Mouse (Mus musculus): ENCODE results near the gene Rbfox3.

Rbfox3 gene

GRCm38 (mm10) chr11:118907471-118908401, 3.7 kb downstream of the Rbfox3 start:
- in situ Hi-C loops (cut with MboI; ENCODE audit: low pct_unique_long_range_greater_than_20kb in 1 of 2, low sequenced_read_pairs in 2 of 2, unreplicated experiment in 1 of 2): no loop called here

DNA sequence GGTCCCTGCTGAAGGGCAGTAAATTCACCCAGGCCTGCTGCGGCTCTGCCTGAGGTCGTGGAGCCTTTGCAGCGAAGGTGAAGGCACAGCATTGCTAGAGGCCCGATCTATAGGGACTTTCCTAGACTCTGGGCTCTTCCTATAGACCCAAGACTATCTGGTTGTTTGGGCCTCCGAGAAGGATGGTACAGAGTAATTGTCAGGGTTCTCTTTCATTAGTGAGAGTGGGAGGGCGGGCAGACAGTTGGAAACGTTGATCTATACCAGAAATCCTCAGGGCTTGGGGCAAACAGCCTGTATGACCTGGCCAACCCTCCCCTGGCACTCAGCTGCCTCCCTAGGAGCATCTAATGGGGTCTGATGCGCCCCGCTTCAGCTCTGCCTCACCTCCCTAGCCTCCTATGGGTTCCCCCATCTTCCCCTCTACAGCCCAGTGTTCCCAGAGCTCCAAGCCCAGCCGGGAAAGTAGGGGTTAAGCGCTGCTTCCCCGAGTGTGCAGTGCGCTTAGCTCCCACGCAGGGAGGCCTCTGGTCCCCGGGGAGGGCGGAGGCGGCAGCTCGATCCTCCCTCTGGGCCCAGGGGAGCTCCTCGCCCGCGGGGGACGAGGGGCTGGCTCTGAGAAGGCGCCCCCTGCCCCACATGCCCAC, 4.5 kb downstream of the Rbfox3 start:
- in situ Hi-C loops (cut with MboI; ENCODE audit: low pct_unique_long_range_greater_than_20kb in 1 of 2, low sequenced_read_pairs in 2 of 2, unreplicated experiment in 1 of 2): no loop called here

DNA sequence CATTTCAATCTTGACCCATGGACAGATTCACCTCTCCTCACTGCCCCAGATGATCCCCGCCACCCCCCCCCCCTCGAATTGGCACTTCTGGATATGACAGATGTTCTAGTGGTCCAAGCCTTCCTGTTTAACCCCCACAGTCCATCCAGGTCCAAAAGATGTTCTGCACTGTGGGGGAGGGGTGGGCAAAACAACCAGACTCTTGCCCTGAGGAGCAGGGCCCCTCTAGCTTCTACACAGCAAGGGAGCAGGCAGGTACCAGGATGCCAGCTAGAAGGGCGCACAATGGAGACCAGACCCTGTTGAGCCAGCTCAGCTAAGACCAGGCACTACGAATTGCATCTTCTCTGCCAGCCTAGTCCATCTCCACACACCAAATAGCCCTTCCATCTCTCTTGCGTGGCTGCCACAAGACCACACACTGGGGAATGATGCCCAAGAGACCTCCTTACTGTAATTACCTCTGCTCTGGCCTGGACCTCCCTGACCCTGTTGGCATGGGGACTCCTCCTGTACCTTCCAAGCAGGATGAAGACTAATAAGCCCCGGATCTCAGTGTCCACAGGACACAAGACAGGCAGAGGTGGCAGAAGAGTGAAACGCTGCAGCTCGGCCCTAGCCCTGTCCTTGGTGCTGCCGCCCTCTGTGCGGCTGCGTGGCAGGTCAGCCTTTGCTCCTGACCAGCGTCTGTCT, 5.1 kb downstream of the Rbfox3 start:
- in situ Hi-C loops (cut with MboI; ENCODE audit: low pct_unique_long_range_greater_than_20kb in 1 of 2, low sequenced_read_pairs in 2 of 2, unreplicated experiment in 1 of 2): no loop called here

GRCm38 (mm10) chr11:118905656-118906055, 5.7 kb downstream of the Rbfox3 start:
- in situ Hi-C loops (cut with MboI; ENCODE audit: low pct_unique_long_range_greater_than_20kb in 1 of 2, low sequenced_read_pairs in 2 of 2, unreplicated experiment in 1 of 2): no loop called here

DNA sequence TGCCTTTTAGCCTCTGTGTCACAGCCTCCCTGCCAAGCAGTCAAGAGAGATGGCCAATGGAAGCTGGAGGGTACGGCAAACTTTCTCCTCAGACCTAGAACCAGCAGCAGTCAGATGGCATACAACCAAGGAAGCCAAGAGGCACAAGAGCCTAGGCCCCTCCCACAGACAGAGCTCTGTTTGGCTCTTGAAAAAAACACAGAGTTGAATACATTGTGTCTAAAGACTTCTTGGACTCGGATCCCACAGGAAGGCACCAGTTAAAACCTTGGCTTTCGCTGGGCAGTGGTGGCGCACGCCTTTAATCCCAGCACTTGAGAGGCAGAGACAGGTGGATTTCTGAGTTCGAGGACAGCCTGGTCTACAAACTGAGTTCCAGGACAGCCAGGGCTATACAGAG, 7.1 kb downstream of the Rbfox3 start:
- in situ Hi-C loops (cut with MboI; ENCODE audit: low pct_unique_long_range_greater_than_20kb in 1 of 2, low sequenced_read_pairs in 2 of 2, unreplicated experiment in 1 of 2): no loop called here

DNA sequence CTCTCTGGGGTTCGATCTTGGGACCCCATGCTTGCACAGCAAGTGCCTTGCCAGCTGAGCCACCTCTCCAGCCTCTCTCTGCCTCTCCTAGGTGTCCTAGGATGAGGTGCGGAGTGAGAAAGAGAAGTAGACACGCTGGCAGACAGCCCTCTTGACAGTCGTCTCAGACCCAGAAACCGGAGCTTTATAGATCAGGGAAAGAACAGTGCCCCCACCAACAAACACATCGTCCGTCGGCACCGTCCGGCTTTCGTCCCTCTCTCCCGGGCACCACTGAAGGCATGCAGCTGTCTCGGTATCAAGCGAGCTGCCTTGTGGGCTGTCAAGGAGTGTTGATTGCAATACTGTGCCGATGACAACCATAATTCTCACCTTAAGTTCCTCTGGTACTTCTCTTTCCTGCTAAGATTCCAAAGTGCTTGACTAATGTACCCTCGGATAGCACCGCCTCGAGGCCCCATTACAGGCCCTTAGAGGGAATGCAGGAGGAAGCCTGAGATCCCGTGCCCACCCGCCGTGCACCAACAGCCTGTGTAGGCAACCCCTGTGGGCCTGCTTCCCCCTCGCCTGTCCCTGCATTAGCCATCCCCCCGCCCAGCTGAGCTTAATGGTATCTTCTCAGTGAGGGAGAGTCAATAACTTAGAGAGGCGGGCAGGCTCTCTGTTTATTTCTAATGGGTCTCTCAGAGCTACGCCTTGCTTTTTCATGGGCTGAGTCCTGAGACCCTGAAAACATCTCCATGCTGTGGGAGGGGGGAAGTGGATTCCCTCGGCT, 11.4 kb downstream of the Rbfox3 start:
- in situ Hi-C loops (cut with MboI; ENCODE audit: low pct_unique_long_range_greater_than_20kb in 1 of 2, low sequenced_read_pairs in 2 of 2, unreplicated experiment in 1 of 2): no loop called here

DNA sequence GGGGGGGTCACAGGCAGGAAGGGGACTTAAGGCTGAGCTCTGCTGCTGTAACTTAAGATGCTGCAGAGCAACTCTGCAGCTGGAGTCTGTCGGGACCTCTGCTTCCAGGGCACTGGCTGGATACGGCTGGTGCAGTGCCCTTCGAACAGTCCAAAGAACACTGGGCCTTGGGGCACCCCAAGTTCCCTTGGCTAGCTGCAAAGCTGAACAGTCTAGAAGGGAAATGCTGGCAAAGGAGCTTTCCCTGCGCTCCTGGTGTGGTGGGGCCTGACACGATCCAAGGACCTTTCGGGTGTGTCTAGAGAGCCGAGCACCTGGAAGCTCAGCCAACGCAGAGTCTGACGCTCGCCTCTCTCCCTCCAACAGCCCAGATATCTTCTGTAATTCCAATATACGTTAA, 12.8 kb downstream of the Rbfox3 start:
- in situ Hi-C loops (cut with MboI; ENCODE audit: low pct_unique_long_range_greater_than_20kb in 1 of 2, low sequenced_read_pairs in 2 of 2, unreplicated experiment in 1 of 2): no loop called here

DNA sequence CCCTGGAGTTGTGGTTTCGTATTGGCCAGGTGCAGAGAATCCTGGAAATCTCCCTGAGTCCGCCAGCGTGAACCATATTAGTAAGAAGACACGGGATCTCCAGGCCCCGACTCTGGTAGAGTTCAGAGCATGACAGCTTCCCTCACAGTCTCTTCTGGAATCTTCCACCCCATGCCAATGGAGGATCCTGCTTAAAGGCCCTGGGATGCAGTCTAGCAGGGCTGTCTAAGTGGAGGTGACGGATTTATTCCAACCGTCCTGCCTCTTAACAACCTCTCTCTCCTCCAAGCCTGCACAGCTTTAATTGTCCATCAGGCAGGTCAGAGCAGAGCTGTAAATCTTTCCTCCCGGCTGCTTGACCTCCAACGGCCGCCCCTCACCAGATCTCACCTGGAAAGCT, 13.2 kb downstream of the Rbfox3 start:
- in situ Hi-C loops (cut with MboI; ENCODE audit: low pct_unique_long_range_greater_than_20kb in 1 of 2, low sequenced_read_pairs in 2 of 2, unreplicated experiment in 1 of 2): no loop called here

DNA sequence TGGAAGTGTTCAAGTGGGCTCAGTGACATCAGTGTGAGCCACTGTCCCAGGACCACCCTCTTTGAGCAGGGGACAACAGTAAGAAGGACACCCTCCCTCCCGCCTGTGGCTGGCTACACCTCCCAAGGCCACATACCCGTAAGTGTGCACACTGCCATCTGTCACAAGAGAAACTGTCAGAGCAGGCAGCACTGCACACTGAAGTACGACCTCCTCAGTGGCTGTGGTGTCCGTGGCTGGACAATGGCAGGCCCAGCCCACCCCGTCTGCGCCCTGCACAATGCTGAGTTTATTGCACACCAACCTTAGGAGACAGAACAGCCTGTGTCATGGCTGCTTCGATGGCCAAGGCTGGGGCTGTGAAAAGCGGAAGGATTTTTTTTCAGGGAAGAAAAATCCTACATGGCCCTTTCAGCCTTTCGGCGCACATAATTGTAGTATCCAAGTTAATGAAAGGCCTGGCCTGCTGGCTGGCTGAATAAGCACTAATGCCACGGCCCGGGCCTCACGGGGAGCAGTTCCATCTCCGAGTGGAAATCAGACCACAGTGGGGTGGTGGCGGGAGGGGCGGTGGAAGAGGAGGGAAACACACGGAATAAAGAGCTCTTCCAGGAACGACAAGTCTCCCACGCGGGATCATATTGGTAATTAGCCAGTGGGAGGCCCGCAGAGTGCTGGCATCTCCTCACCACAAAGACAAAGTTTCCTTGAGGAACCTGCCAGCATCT, 14.1 kb downstream of the Rbfox3 start:
- in situ Hi-C loops (cut with MboI; ENCODE audit: low pct_unique_long_range_greater_than_20kb in 1 of 2, low sequenced_read_pairs in 2 of 2, unreplicated experiment in 1 of 2): no loop called here

- in situ Hi-C loops (cut with MboI; ENCODE audit: low pct_unique_long_range_greater_than_20kb in 1 of 2, low sequenced_read_pairs in 2 of 2, unreplicated experiment in 1 of 2): no loop called here
These were observed 15.2 kb downstream of the Rbfox3 start for GRCm38 (mm10) chr11:118896032-118896675.

- in situ Hi-C loops (cut with MboI; ENCODE audit: low pct_unique_long_range_greater_than_20kb in 1 of 2, low sequenced_read_pairs in 2 of 2, unreplicated experiment in 1 of 2): no loop called here
These were observed 16.6 kb downstream of the Rbfox3 start for GRCm38 (mm10) chr11:118894835-118895234.

GRCm38 (mm10) chr11:118894196-118894595, 17.2 kb downstream of the Rbfox3 start:
- in situ Hi-C loops (cut with MboI; ENCODE audit: low pct_unique_long_range_greater_than_20kb in 1 of 2, low sequenced_read_pairs in 2 of 2, unreplicated experiment in 1 of 2): no loop called here

GRCm38 (mm10) chr11:118892876-118893275, 18.5 kb downstream of the Rbfox3 start:
- in situ Hi-C loops (cut with MboI; ENCODE audit: low pct_unique_long_range_greater_than_20kb in 1 of 2, low sequenced_read_pairs in 2 of 2, unreplicated experiment in 1 of 2): no loop called here

DNA sequence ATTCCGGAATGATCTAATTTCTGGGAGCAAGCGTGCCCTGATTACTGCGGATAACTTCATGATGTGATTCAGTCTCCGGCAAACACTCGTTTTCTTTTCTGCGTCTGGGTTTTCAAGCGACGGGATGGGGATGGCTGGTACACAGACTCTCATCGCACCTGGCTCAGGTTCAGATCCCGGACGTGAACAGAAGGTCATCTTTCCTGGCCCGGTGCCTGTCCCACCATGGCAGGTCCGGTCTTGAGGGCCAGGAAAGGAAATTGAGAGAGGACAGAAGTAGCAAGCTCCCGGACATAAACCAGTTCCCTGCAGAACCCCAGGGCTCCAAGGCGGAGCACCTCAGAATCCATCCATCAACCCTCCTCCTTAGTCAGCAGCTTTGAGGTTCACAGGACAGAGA, 19.9 kb downstream of the Rbfox3 start:
- in situ Hi-C loops (cut with MboI; ENCODE audit: low pct_unique_long_range_greater_than_20kb in 1 of 2, low sequenced_read_pairs in 2 of 2, unreplicated experiment in 1 of 2): no loop called here

- in situ Hi-C loops (cut with MboI; ENCODE audit: low pct_unique_long_range_greater_than_20kb in 1 of 2, low sequenced_read_pairs in 2 of 2, unreplicated experiment in 1 of 2): no loop called here
These were observed 20.4 kb downstream of the Rbfox3 start for GRCm38 (mm10) chr11:118890992-118891398.

- in situ Hi-C loops (cut with MboI; ENCODE audit: low pct_unique_long_range_greater_than_20kb in 1 of 2, low sequenced_read_pairs in 2 of 2, unreplicated experiment in 1 of 2): no loop called here
These were observed 20.9 kb downstream of the Rbfox3 start for GRCm38 (mm10) chr11:118890474-118890873.

DNA sequence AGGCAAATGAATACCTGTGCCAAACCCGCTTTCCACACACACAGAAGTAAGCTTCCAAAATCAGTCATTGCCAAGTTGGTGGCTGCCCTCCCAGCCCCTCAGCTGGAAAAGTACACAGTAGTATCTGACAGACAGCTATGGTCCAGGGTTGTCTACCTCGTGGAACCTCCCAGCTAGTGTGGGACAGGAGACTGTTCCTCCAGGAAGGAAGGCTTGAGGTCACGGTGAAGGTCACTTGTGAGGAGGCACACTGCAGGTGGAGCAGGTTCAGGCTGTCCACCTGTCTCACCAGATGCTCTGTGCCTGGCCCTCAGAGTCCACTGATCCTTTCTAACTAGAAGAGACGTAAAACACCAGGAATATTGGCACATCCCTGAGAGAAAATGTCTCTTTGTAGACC, 21.9 kb downstream of the Rbfox3 start:
- in situ Hi-C loops (cut with MboI; ENCODE audit: low pct_unique_long_range_greater_than_20kb in 1 of 2, low sequenced_read_pairs in 2 of 2, unreplicated experiment in 1 of 2): no loop called here

- in situ Hi-C loops (cut with MboI; ENCODE audit: low pct_unique_long_range_greater_than_20kb in 1 of 2, low sequenced_read_pairs in 2 of 2, unreplicated experiment in 1 of 2): no loop called here
These were observed 23.0 kb downstream of the Rbfox3 start for GRCm38 (mm10) chr11:118888426-118888825.
